Mouse (Mus musculus) stomach, embryonic 14.5 days (tissue): Measurements from ENCODE around the gene Mei1. TPM values are rescaled to one million over a fixed set of nuclear protein-coding genes. Genes with fewer than 3 reads are reported as not detected.

Experiments
- ATAC-seq: fragments of 200-750 bp; cut with Nextera tagmentation; 2 replicates; pipeline ENCODE4 v1.8.0; 2017; ENCODE audit warnings: low read depth, moderate TSS enrichment; ENCODE audit not compliant: insufficient number of reproducible peaks, insufficient read depth, low FRiP score
- H3K27ac ChIP-seq: fragments of 300-500 bp; sonication (generic); 2 replicates; pipeline ENCODE4 v1.5.1; 2014; ENCODE audit warnings: mild to moderate bottlenecking, low read length, moderate library complexity, mixed read lengths
- H3K27me3 ChIP-seq: fragments of 300-500 bp; sonication (generic); 2 replicates; pipeline ENCODE4 v1.6.1; 2014; ENCODE audit warnings: low read length, control low read depth, mixed read lengths; ENCODE audit not compliant: control insufficient read depth, insufficient read depth
- H3K36me3 ChIP-seq: fragments of 300-500 bp; sonication (generic); 2 replicates; pipeline ENCODE4 v1.6.1; 2014; ENCODE audit warnings: mild to moderate bottlenecking, control low read depth, low read length, moderate library complexity, mixed read lengths; ENCODE audit not compliant: control insufficient read depth, insufficient read depth
- H3K4me1 ChIP-seq: fragments of 300-500 bp; sonication (generic); 2 replicates; pipeline ENCODE4 v1.6.1; 2014; ENCODE audit warnings: low read length, control low read depth, mixed read lengths; ENCODE audit not compliant: control insufficient read depth, insufficient read depth
- H3K4me2 ChIP-seq: fragments of 300-500 bp; sonication (generic); replicated peaks from 2 replicates; pipeline ENCODE4 v1.6.1; 2014; ENCODE audit warnings: low read depth, low read length, control low read depth
- H3K4me3 ChIP-seq: fragments of 300-500 bp; sonication (generic); 2 replicates; pipeline ENCODE4 v1.5.1; 2014; ENCODE audit warnings: low read depth, low read length, control low read depth
- H3K9ac ChIP-seq: fragments of 300-500 bp; sonication (generic); replicated peaks from 2 replicates; pipeline ENCODE4 v1.6.1; 2014; ENCODE audit warnings: low read depth, mild to moderate bottlenecking, control low read depth, low read length, moderate library complexity, mixed read lengths
- H3K9me3 ChIP-seq: fragments of 300-500 bp; sonication (generic); 2 replicates; pipeline ENCODE4 v1.6.1; 2016; ENCODE audit warnings: low read depth, low read length, control low read depth; ENCODE audit not compliant: control insufficient read depth
- WGBS: fragments of 180-500 bp; shearing (Covaris S2); extraction: QIAGEN DNeasy Blood & Tissue Kit; methylation state at CpG from one replicate; pipeline ENCODE4 v1.1.7; 2014; 5-methylcytosine and 5-hydroxymethylcytosine counted together
- polyA plus RNA-seq: library from polyadenylated mRNA; unstranded; fragments of >200 nt; fragmentation: Nextera tagmentation; extraction: Ambion mirVana; gene quantifications from 2 replicates; pipeline ENCODE4 v1.2.1, GENCODE M21; 2014

Gene Mei1
- polyA plus RNA-seq, 1 experiment from 2014 or later: 0.09 TPM

DNA sequence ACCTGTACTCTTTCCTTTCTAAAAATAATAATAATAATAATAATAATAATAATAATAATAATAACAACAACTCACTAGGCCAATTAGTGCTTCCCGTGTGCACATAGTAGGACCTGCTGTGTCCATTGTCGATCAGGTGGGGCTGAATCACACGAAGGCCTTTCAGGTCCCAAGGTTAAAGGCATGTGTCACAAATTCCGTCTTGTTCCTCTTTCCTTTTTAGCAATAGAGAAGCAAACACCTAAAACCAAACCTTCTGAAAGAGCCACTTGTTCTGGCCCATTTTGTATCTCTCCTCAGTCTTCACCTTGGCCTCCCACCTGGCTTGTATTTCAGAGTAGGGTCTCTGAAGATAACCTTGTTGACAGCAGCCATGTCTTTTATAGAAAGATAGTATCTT is 81.4 kb downstream of the Mei1 start:
- Histone ChIP-seq H3K9ac (no peak overlapping the region), H3K4me1 (peaks cover 26% of the 10 kb centered on the region), H3K4me2 (no peak overlapping the region), H3K27me3 (no peaks in the 10 kb centered on the region), H3K36me3 (no peaks in the 10 kb centered on the region), H3K4me3 (no peak overlapping the region), H3K9me3 (no peaks in the 10 kb centered on the region), H3K27ac (no peak overlapping the region)
- WGBS: 90% methylated on average over 4 of the region's 4 CpGs
- no peak for ATAC-seq

DNA sequence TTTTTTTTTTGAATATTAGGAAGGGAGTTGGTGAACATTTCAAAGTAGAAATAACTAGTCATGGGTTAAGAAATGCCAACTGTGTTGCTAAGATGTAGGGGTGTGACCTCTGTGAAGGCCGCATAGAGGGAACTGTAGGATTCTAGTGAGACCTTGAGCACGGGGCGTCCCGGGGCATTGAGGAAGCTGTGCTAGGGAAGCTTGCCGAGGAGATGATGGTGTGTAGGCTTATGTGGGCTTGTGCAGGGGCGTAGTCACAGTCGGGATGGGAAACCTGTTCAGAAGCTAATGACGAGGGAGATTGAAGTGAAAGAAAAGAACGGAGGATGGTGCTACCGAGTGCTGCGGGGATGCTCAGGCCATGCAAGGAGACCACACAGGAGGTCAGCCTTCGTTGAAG is 82.2 kb downstream of the Mei1 start:
- no peak for ATAC-seq
- Histone ChIP-seq H3K4me3 (no peak overlapping the region), H3K9ac (no peak overlapping the region), H3K9me3 (no peaks in the 10 kb centered on the region), H3K27ac (no peak overlapping the region), H3K36me3 (no peaks in the 10 kb centered on the region), H3K4me2 (no peak overlapping the region), H3K27me3 (no peaks in the 10 kb centered on the region), H3K4me1 (peaks cover 26% of the 10 kb centered on the region; the same call in 1 of the 2 replicates)
- 79% methylated on average over 12 of the region's 12 CpGs for WGBS

DNA sequence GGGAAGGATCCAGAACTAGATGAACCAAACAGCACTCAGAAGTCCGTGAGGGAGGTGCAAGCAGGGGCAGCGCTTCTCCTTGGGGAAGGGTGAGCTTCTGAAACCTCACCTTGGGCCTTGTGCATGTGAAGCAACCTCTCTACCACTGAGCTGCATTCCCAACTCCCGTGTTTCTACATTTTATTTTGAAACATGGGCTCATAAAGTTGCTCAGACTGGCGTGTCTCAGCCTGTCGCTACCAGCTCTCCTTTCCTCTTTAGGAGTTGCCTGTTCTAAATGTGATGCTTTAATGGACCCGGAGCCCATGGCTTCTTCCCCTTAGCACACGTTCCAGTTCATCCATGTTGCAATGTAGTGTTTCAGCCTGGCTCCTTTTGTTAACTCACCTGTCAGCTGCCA is 82.6 kb downstream of the Mei1 start:
- no peak overlapping the region for H3K9ac ChIP-seq
- no peaks in the 10 kb centered on the region for H3K9me3 ChIP-seq
- no peaks in the 10 kb centered on the region for H3K36me3 ChIP-seq
- peaks cover 28% of the 10 kb centered on the region for H3K4me1 ChIP-seq
- no peak overlapping the region for H3K4me3 ChIP-seq
- H3K27ac ChIP-seq: no peak overlapping the region
- H3K27me3 ChIP-seq: no peaks in the 10 kb centered on the region
- no peak for ATAC-seq
- 78% methylated on average over 7 of the region's 7 CpGs for WGBS
- H3K4me2 ChIP-seq: no peak overlapping the region

DNA sequence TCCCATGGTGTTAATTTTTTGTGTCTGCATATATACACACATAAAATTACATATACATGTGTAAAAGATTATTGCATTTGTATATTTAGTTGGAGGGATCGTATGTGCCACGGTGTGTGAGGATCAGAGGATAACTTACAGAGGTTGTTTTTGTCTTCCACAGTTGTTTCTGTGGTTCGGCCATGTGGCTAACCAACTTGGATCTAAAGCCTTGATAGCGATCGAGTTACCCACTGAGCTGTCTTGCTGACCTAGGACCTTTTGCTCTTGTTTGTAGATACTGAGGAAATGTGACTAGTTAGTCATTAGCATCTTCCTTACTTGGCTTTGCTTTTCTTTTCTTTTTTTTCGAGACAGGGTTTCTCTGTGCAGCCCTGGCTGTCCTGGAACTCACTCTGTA is 86.5 kb downstream of the Mei1 start:
- Histone ChIP-seq H3K4me2 (no peak overlapping the region), H3K4me1 (peaks cover 47% of the 10 kb centered on the region), H3K27me3 (no peaks in the 10 kb centered on the region), H3K4me3 (no peak overlapping the region), H3K36me3 (no peaks in the 10 kb centered on the region), H3K9ac (no peak overlapping the region), H3K27ac (no peak overlapping the region), H3K9me3 (no peaks in the 10 kb centered on the region)
- no peak for ATAC-seq
- WGBS: 90% methylated on average over 6 of the region's 6 CpGs

DNA sequence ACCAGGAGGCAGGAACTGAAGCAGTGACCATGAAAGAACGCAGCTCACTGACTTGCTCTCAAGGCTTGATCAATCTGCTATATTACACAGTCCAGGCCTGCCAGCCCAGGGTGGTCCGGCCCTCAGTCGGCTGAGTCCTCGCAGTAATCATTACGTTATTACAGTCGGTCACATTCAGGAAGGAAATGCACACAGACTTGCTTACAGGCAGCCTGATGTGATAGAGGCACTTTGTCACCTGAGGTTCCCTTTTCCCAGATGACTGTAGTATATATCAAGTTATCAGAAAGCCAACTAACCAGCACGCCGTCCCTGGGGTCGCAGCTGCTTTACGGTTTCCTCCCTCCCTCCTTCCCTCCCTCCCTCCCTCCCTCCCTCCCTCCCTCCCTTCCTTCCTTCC is 87.1 kb downstream of the Mei1 start:
- no peak for ATAC-seq
- Histone ChIP-seq H3K36me3 (no peaks in the 10 kb centered on the region), H3K27me3 (no peaks in the 10 kb centered on the region), H3K4me1 (peaks cover 49% of the 10 kb centered on the region), H3K27ac (no peak overlapping the region), H3K9ac (no peak overlapping the region), H3K4me2 (no peak overlapping the region), H3K4me3 (no peak overlapping the region), H3K9me3 (no peaks in the 10 kb centered on the region)
- WGBS: 73% methylated on average over 10 of the region's 10 CpGs

DNA sequence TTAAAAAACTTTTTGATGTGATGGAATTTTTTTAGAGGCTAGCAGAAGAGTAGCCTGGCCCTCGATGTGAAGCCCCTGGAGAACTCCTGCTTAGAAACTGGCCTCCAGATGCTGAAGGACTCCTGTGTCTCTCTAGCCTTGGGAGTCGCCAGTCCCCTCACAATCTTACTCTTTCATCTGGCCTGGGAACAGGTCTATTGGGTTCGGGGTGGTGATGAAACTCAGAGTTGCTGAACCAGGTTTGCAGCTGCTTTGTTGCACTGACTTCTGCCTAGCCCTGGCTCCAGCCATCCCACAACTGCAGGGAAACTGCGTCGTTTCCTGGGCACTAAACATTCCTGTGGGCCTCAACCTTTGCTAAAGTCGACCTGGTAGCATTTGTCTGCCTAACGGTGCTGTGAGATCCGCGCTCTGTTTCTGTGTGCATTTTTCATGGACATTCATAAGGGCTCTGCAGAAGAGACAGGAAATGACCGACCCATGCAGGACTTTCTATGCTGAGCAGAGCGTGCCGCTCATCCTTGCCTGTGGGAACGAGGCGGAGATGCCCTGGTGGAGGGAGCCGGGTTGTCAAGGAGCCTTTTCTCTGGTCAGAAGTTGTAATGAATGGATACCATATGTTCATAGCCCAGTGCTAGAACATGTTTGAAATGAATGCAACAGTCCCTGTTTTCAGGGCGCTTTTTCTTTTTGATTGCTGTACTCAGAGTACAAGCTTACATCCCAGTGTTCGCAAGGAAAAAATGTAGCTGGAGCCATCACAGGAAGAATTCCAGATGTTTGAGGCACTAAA is 88.6 kb downstream of the Mei1 start:
- Histone ChIP-seq H3K4me2 (no peak overlapping the region), H3K27ac (peak overlapping the region; percentile 89), H3K9me3 (no peaks in the 10 kb centered on the region), H3K27me3 (no peaks in the 10 kb centered on the region), H3K36me3 (no peaks in the 10 kb centered on the region), H3K4me3 (no peak overlapping the region), H3K4me1 (peaks cover 44% of the 10 kb centered on the region), H3K9ac (no peak overlapping the region)
- ATAC-seq: no peak
- WGBS: 35% methylated on average over 17 of the region's 17 CpGs

DNA sequence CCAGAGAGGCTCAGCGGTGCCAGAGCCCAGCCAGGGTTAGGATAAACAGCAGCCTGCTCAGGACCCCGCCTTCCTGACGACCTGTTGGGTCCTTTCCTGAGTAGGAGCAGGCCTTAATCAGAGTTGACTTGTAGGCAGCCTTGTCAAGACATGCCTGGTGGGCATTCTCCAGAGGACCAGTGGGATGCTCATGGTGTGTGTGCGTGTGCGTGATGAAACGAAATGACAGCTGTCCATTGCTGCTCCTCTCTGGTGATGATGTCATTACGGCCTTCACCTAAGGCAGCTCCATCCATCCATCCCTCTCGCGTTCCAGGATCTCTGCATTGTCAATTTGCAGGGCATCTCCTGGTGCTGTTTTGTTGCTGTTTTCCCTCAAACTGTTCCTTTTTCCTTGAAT is 89.7 kb downstream of the Mei1 start:
- WGBS: 75% methylated on average over 9 of the region's 9 CpGs
- no peaks in the 10 kb centered on the region for H3K9me3 ChIP-seq

DNA sequence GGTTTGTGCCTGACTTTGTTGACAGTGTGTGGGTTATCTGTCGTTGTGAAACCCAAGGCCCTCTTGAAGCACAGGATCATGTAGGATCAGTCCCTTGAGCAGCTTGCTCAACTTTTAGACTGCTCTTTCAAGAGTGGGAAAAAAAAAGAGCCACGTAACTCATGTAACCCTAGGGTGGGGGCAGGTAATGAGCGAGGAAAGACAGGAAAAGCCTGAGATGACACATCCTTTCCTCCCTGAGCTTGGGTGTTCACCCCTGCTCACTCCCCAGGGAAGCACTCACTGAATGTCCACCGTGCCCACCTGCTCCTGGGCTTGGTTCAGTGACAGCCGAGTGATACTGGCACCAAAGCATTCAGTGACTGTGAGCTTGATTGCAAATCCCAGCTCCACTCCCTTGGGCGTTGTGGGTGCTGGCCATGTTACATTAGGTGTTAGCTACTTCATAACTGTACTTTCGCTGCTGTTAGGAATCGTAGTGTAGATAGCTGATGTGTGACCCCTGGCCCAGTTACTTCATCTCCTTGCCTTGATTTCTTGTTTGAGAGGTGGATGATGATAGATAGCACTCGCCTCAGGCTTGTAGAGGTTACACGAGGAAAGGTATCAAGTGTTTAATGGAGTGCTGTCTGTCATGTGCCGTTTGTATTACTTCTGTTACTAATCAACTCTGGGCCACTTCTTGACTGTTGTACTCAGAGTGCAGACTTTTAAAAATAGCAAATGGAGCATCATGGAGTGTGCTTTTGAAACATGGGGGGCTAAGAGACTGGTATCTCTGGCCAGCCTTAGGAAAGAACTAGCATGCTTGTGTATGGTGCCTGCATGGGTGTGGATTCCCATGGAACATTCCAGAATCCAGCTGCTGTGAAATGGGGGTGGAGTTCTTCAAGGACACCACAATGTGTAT is 91.2 kb downstream of the Mei1 start:
- Histone ChIP-seq H3K9ac (no peak overlapping the region), H3K36me3 (no peaks in the 10 kb centered on the region), H3K4me1 (peaks cover 44% of the 10 kb centered on the region), H3K27me3 (no peaks in the 10 kb centered on the region), H3K9me3 (no peaks in the 10 kb centered on the region), H3K4me3 (no peak overlapping the region), H3K27ac (no peak overlapping the region), H3K4me2 (no peak overlapping the region)
- 62% methylated on average over 11 of the region's 11 CpGs for WGBS
- no peak for ATAC-seq

More for the DNA sequence above, 89.7 kb downstream of the Mei1 start:
- Histone ChIP-seq H3K9ac (no peak overlapping the region), H3K27ac (0 out of 2 replicates have a peak overlapping the region, but pooled peaks have one; percentile 89), H3K4me3 (no peak overlapping the region), H3K4me1 (peaks cover 44% of the 10 kb centered on the region), H3K4me2 (no peak overlapping the region), H3K36me3 (no peaks in the 10 kb centered on the region), H3K27me3 (no peaks in the 10 kb centered on the region)
- no peak for ATAC-seq
